Mouse (Mus musculus): ENCODE data around the gene Atg16l1.

- TF ChIP-seq POLR2A (IDR thresholded peaks at IDR 0.05; ENCODE audit: low read depth, low read length) (no peak), CTCF (IDR thresholded peaks at IDR 0.05; ENCODE audit: extremely low read depth, insufficient read length, insufficient replicate concordance, low read depth, low read length) (no peak)
Observed at GRCm38 (mm10) chr1:87825281-87825680, 69.6 kb downstream of the Atg16l1 start.

Data from small intestine, adult 2 months (tissue).